Mouse (Mus musculus): ENCODE measurements around the gene Acvrl1. TPM values are rescaled to one million over a fixed set of nuclear protein-coding genes. Genes with fewer than 3 reads are reported as not detected.

The Acvrl1 gene
- total RNA-seq, 4 experiments from 2014 or later, result 14.5 to 24.7 (median 21.5) TPM

DNA sequence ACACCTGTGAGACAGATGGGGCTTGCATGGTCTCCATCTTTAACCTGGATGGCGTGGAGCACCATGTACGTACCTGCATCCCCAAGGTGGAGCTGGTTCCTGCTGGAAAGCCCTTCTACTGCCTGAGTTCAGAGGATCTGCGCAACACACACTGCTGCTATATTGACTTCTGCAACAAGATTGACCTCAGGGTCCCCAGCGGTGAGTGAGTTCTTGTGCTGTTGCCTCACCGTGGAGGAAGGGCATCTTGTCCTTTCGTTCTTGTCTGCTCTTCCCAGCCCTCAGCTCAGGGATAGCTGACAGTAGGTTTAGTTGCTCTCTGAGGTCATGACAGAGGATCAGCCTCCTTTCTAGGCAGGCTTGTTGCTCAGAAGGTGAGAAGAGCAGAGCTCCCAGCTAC, 65.6 kb downstream of the Acvrl1 start:
- no peak for DNase-seq

Small RNAs within 50 kb of the gene (microRNA-seq; reads per million reads assigned to microRNA genes)
- 0.17 to 0.18 reads per million in 2 experiments for gene Mir6962

Other genes with a start within 250 kb of the Acvrl1 start
- gene Gm47841, start 81.1 kb upstream of the Acvrl1 start, total RNA-seq (2022), result under 1 TPM in 1 of 4 experiments, not detected in 3; 0.38 TPM
- 1 to 10 TPM; 6.4 to 9.1 (median 7.4) TPM for gene Fignl2, start 50.0 kb upstream of the Acvrl1 start, total RNA-seq (2022)
- 1 to 10 TPM in 1 of 4 experiments, under 1 TPM in 3; 0.75 to 1.1 (median 0.79) TPM for gene Ankrd33, start 12.8 kb upstream of the Acvrl1 start, total RNA-seq (2022)
- 10 to 100 TPM in 3 of 4 experiments, 1 to 10 TPM in 1; 8.6 to 15.4 (median 12.1) TPM for gene Acvr1b, start 45.5 kb downstream of the Acvrl1 start, total RNA-seq (2022)
- gene Grasp, start 95.7 kb downstream of the Acvrl1 start, total RNA-seq (2022), result 10 to 100 TPM in 3 of 4 experiments, 1 to 10 TPM in 1; 8.8 to 19.6 (median 17.1) TPM
- 100 to 1,000 TPM in 2 of 4 experiments, 10 to 100 TPM in 2; 42.9 to 895 (median 124) TPM for gene Nr4a1, start 125.7 kb downstream of the Acvrl1 start, total RNA-seq (2022)
- gene Atg101, start 155.8 kb downstream of the Acvrl1 start, total RNA-seq (2022), result 10 to 100 TPM; 31.4 to 48.9 (median 37.0) TPM
- under 1 TPM; 0.49 to 0.91 (median 0.71) TPM for gene 6030408B16Rik, start 164.7 kb downstream of the Acvrl1 start, total RNA-seq (2022)
- gene Krt80, start 241.6 kb downstream of the Acvrl1 start, total RNA-seq (2022), result 1 to 10 TPM; 7.0 to 9.8 (median 8.1) TPM